Mouse (Mus musculus): ENCODE data around the gene Trim58. TPM values are rescaled to one million over a fixed set of nuclear protein-coding genes. Genes with fewer than 3 reads are reported as not detected.
A peak's percentile ranks its signal among the peaks of the same experiment; 100 is the strongest.

Gene Trim58
- polyA plus RNA-seq, 1 experiment from 2014 or later = not detected

DNA sequence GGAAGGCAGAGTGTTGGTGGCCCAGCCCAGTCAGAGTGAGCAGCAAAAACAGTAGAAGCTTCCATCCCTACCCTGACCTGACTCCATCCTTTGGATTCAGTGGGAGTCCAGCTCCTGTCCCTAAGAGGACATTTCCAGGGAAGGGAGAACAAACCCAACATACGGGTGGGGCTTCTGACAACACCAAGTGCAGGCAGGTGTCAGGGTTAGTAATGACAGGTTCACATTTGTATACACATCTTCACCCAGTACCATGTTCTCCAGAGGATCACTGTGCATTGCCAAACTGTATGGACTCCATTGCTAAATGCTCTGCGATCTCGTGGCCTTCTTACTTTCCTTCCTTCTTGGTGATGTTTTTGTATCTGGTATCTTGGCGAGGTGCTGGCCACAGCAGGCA is 24.3 kb upstream of the Trim58 start, which contains the start of gene 2210407C18Rik:
TSS of gene 2210407C18Rik (minus strand) at position 101 of the 400 bp plus-strand sequence.
- Histone ChIP-seq H3K9ac (no peak within 1 kb of the TSS), H3K27me3 (no peaks in the 10 kb centered on the region), H3K4me1 (no peaks in the 10 kb centered on the region), H3K27ac (replicated peaks) (no peak within 1 kb of the TSS), H3K9me3 (replicated peaks) (no peaks in the 10 kb centered on the region), H3K4me3 (replicated peaks) (no peak within 1 kb of the TSS), H3K36me3 (no peaks in the 10 kb centered on the region), H3K4me2 (replicated peaks) (no peak within 1 kb of the TSS)
- ATAC-seq (ENCODE audit: insufficient number of reproducible peaks, low FRiP score, low TSS enrichment, low read depth) = no peak
- WGBS = 94% methylated on average over 4 of the region's 4 CpGs

DNA sequence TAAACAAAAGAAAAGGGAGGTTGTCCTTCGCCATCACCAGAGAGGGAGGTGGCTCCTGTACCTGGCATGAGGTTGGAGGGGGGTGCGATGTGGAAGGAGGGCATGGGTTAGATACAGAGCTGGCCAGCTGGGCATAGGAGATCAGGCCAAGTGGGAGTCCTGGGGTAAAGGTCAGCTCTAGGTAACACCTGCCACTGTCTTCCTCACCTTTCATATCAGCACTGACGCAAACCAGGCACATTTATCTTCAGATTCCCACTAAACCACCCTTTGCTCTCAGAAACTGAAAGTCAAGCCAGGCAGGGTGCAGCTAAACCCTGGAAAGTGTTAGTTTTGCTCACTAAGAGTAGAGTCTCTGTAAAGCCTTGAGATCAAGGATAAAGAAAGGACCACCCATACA is 21.9 kb upstream of the Trim58 start:
- 66% methylated on average over 3 of the region's 3 CpGs for WGBS
- H3K4me3 ChIP-seq (replicated peaks) = no peak overlapping the region
- no peaks in the 10 kb centered on the region for H3K9me3 ChIP-seq (replicated peaks)
- H3K4me1 ChIP-seq = no peaks in the 10 kb centered on the region
- H3K4me2 ChIP-seq (replicated peaks) = no peak overlapping the region
- no peak for ATAC-seq (ENCODE audit: insufficient number of reproducible peaks, low FRiP score, low TSS enrichment, low read depth)
- no peaks in the 10 kb centered on the region for H3K27me3 ChIP-seq
- H3K9ac ChIP-seq = no peak overlapping the region
- no peaks in the 10 kb centered on the region for H3K36me3 ChIP-seq
- H3K27ac ChIP-seq (replicated peaks) = no peak overlapping the region

DNA sequence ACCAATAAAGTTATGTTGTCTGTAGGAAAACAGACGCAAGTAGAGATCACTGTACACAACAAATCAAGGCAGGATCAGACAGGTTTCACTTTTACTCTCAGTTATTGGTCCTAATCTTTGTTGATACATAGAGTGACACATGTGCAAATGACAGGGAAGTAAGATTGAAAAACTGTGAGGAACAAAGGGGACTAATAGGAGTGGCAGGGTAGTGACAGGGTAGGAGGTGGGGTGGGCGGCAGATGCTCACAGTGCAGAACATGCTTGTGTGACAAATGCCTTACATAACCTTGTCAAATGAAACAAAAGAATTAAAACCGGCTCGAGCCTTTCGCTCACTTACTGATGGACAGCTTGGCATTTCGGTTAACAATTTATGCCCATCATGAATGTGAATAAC is 21.5 kb upstream of the Trim58 start:
- Histone ChIP-seq H3K27me3 (no peaks in the 10 kb centered on the region), H3K9me3 (replicated peaks) (no peaks in the 10 kb centered on the region), H3K4me2 (replicated peaks) (no peak overlapping the region), H3K36me3 (no peaks in the 10 kb centered on the region), H3K9ac (no peak overlapping the region), H3K27ac (replicated peaks) (no peak overlapping the region), H3K4me1 (no peaks in the 10 kb centered on the region), H3K4me3 (replicated peaks) (no peak overlapping the region)
- no peak for ATAC-seq (ENCODE audit: insufficient number of reproducible peaks, low FRiP score, low TSS enrichment, low read depth)
- 74% methylated on average over 6 of the region's 6 CpGs for WGBS

DNA sequence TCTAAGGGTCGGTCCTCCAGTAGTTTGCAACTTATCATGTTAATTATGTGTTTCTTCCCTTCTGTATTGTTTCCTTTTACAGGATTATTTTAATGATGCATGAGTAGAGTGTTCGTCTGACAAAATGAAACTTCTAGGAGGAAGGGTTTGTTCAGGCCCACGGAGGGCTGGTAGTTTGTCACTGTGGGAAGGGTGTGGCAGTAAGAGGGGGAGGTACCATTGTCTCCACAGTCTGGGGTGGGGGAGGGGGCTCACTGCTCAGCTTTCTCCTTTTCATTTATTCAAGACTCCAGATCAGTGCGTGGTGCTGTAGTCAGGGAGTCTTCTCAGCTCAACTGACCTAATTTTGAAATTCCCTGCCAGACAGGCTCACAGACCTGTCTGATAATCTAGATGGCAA is 14.1 kb upstream of the Trim58 start:
- 61% methylated on average over 4 of the region's 4 CpGs for WGBS
- H3K9ac ChIP-seq = no peak overlapping the region
- ATAC-seq (ENCODE audit: insufficient number of reproducible peaks, low FRiP score, low TSS enrichment, low read depth) = no peak
- H3K4me2 ChIP-seq (replicated peaks) = no peak overlapping the region
- H3K36me3 ChIP-seq = no peaks in the 10 kb centered on the region
- H3K27me3 ChIP-seq = no peaks in the 10 kb centered on the region
- H3K4me1 ChIP-seq = no peaks in the 10 kb centered on the region
- H3K4me3 ChIP-seq (replicated peaks) = no peak overlapping the region
- H3K9me3 ChIP-seq (replicated peaks) = no peaks in the 10 kb centered on the region
- no peak overlapping the region for H3K27ac ChIP-seq (replicated peaks)

DNA sequence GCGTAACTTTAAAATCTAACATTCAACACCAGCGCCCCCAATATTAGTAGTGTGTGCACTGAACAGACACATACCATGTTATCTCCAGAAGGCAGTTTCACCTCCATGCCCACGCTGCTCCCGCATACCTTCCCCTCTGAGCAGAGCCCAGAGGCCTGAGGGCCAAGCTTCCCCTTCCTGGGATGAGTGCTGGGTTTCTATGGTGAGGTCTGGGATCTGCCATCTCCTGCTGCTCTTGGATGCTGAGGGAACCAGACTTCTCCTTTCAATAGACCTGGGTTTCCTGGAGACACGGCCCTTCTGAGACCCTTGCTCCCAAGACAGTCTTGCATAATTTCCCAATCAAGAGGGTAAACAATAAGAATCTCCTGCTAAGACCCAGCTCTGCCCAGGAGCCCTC is 9.9 kb upstream of the Trim58 start, which contains the start of gene Olfr323:
TSS of gene Olfr323 (minus strand) at position 101 of the 400 bp plus-strand sequence.
- no peak within 1 kb of the TSS for H3K27ac ChIP-seq (replicated peaks)
- no peaks in the 10 kb centered on the region for H3K36me3 ChIP-seq
- ATAC-seq (ENCODE audit: insufficient number of reproducible peaks, low FRiP score, low TSS enrichment, low read depth) = no peak
- WGBS = 75% methylated on average over 5 of the region's 5 CpGs
- H3K9me3 ChIP-seq (replicated peaks) = no peaks in the 10 kb centered on the region
- H3K4me1 ChIP-seq = no peaks in the 10 kb centered on the region
- no peak within 1 kb of the TSS for H3K9ac ChIP-seq
- no peak within 1 kb of the TSS for H3K4me3 ChIP-seq (replicated peaks)
- no peaks in the 10 kb centered on the region for H3K27me3 ChIP-seq
- H3K4me2 ChIP-seq (replicated peaks) = no peak within 1 kb of the TSS

DNA sequence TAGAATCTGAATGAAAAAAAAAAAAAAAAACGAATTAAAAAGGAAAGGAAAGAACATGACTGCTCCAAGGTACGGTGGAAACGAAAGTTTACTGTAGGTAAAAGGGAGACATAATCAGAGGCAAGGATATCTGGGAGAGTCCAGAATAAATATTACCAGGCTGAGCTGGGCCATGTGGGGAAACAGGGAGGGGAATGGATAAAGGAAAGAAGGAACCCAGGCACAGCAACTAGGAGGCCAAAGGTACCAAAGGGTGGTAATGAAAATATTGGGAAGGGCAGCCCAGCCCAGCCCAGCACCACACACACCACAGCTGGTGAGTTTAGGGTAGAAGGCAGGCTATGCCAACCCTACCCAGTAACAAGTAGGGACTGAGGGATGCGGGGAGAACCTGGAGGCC is 5.4 kb upstream of the Trim58 start:
- WGBS = 61% methylated on average over 4 of the region's 4 CpGs

DNA sequence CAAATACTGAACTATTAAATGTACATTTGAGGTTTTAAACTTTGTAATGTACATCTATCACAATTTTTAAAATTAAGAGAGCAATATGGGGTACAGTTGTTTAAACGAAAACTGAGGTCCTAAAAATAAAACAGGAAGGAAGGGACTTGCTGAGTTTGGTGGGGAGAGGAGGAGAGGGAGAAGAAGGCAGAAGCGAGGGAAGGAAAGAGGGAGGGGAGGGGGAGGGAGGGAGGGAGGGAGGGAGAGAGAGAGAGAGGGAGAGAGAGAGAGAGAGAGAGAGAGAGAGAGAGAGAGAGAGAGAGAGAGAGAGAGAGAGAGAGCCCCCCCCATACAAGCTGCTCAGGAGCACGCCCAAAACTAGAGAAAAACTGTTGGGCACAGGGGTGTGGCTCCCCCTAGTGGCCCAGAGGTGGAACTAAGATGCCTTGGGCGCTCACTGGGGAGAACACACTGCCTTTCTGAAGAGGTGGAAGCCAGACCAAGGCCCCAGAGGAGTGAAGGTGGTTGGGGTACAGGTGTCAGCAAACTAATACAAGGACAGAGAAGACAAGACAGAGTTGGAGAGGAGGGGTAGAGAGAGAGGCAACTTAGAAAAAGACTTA is 3.8 kb upstream of the Trim58 start:
- Histone ChIP-seq H3K27ac (replicated peaks) (no peak overlapping the region), H3K27me3 (peaks cover 30% of the 10 kb centered on the region), H3K36me3 (no peaks in the 10 kb centered on the region), H3K4me3 (replicated peaks) (no peak overlapping the region), H3K4me2 (replicated peaks) (no peak overlapping the region), H3K4me1 (peaks cover 9% of the 10 kb centered on the region), H3K9me3 (replicated peaks) (no peaks in the 10 kb centered on the region), H3K9ac (no peak overlapping the region)
- WGBS = 10% methylated on average over 3 of the region's 4 CpGs
- ATAC-seq (ENCODE audit: insufficient number of reproducible peaks, low FRiP score, low TSS enrichment, low read depth) = no peak

More for the DNA sequence above, 5.4 kb upstream of the Trim58 start:
- no peak overlapping the region for H3K9ac ChIP-seq
- H3K4me3 ChIP-seq (replicated peaks) = no peak overlapping the region
- no peaks in the 10 kb centered on the region for H3K9me3 ChIP-seq (replicated peaks)
- no peaks in the 10 kb centered on the region for H3K36me3 ChIP-seq
- no peaks in the 10 kb centered on the region for H3K4me1 ChIP-seq
- no peak for ATAC-seq (ENCODE audit: insufficient number of reproducible peaks, low FRiP score, low TSS enrichment, low read depth)
- H3K27ac ChIP-seq (replicated peaks) = no peak overlapping the region
- H3K4me2 ChIP-seq (replicated peaks) = no peak overlapping the region
- H3K27me3 ChIP-seq = peaks cover 15% of the 10 kb centered on the region; the same call in 1 of the 2 replicates

DNA sequence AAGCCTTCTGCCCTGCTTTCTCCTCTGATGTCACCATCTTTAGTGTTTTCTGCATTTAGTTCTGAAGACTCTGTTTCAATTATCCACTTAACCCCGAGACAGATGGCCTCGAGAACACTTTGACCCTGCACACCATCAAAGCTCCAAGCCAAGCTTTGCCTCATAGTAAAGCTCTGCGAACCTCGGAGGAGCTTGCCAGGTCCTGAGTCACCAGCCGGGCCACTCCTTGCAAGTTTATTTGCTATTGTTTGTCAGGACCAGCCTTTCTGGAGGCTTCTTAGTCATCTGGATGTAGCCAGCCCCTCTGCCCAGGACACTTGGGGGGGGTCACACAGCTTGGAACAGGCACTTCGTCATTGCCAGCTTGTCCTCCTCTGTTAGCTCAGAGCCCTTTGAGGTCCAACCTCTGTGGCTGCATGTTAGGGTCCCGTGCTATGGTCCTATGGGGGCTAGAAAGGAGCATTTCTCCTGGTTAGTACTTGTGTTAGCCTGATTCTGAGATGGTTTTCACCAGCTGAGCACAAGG is 2.0 kb upstream of the Trim58 start:
- Histone ChIP-seq H3K4me3 (replicated peaks) (no peak overlapping the region), H3K36me3 (no peaks in the 10 kb centered on the region), H3K27ac (replicated peaks) (no peak overlapping the region), H3K27me3 (peaks cover 33% of the 10 kb centered on the region), H3K9me3 (replicated peaks) (no peaks in the 10 kb centered on the region), H3K4me2 (replicated peaks) (no peak overlapping the region), H3K4me1 (peaks cover 9% of the 10 kb centered on the region), H3K9ac (no peak overlapping the region)
- ATAC-seq (ENCODE audit: insufficient number of reproducible peaks, low FRiP score, low TSS enrichment, low read depth) = no peak
- 36% methylated on average over 7 of the region's 7 CpGs for WGBS

DNA sequence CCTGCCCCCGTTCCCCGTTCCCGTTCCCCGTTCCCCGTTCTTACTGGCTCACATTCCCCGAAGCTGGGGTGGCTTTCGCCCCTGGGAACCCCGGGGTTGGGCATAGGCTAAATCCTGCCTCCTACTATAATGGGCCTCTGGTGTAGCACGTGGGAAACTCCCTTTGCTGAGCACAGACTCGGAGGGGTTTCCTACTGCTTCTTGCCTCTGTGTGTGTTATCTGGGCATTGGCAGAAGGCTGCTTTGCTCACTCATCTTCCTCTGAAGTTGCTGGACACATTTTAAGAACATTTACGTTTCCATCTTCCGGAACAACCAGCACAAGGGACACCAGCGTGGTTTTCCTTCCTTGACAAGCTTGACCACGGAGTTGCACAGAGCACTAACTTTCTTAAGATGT is 792 bp downstream of the Trim58 start:
- no peak overlapping the region for H3K27ac ChIP-seq (replicated peaks)
- WGBS = 25% methylated on average over 14 of the region's 14 CpGs
- no peaks in the 10 kb centered on the region for H3K36me3 ChIP-seq
- H3K27me3 ChIP-seq = peaks cover 33% of the 10 kb centered on the region
- H3K4me1 ChIP-seq = peaks cover 9% of the 10 kb centered on the region
- peak overlapping the region; percentile 59; the same call in 1 of the 2 replicates for H3K4me2 ChIP-seq (replicated peaks)
- no peak for ATAC-seq (ENCODE audit: insufficient number of reproducible peaks, low FRiP score, low TSS enrichment, low read depth)
- no peak overlapping the region for H3K4me3 ChIP-seq (replicated peaks)
- no peak overlapping the region for H3K9ac ChIP-seq
- no peaks in the 10 kb centered on the region for H3K9me3 ChIP-seq (replicated peaks)

DNA sequence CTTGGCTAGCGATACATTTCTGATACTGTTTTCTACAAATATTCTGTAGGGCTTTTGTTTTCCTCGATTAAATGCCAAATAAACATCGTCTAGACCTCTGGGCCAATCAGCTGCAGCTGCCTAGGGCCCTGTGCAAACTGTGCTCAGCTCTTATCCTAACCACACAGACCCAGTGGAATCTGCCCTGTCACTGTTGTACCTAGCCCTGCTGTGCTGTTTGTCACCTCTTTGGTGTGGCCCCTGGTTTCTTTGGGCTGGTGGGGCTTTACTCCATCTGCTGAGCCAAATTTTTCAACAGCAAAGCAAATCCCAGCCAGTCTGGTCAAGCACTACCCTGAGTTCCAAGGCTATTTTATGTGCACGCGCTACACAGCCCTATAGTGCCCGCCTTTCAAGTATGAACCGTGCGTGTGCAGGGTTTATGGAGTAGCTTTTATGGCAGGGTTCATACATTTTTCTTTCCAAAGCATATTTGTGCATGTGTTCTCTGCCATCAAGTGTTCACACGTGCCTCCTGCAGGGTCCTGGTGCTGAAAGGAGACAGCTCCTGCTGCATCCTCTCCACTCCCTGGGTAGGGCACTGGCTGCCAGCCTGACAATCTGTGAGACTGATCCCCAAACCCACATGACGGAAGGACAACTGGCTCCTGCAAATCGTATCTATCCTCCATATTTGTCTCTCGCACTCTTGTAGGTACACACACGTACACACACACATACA is 1.5 kb downstream of the Trim58 start:
- Histone ChIP-seq H3K4me1 (peaks cover 9% of the 10 kb centered on the region), H3K9ac (no peak overlapping the region), H3K27ac (replicated peaks) (no peak overlapping the region), H3K27me3 (peaks cover 33% of the 10 kb centered on the region), H3K36me3 (no peaks in the 10 kb centered on the region), H3K9me3 (replicated peaks) (no peaks in the 10 kb centered on the region), H3K4me2 (replicated peaks) (no peak overlapping the region), H3K4me3 (replicated peaks) (no peak overlapping the region)
- ATAC-seq (ENCODE audit: insufficient number of reproducible peaks, low FRiP score, low TSS enrichment, low read depth) = no peak
- WGBS = 83% methylated on average over 13 of the region's 13 CpGs

DNA sequence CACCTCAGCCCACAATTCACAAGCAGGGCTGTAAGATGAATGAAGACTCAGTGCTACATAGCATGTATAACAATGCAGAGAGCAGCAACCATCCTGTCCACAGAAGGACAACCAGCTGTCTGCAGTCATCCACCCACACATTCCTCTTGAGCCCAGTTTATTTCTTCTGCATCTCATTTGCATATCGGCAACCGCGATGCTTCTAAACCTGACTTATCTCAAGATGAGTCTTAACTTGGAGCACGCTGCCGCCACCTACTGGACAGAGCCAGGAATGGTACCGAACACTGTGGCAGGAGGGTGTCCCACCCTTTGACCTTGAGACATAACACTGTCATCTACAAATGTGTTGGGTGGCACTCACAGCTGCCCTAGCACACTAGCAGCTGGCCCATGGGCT is 3.1 kb downstream of the Trim58 start:
- Histone ChIP-seq H3K27ac (replicated peaks) (no peak overlapping the region), H3K36me3 (no peaks in the 10 kb centered on the region), H3K4me2 (replicated peaks) (no peak overlapping the region), H3K4me1 (peaks cover 9% of the 10 kb centered on the region), H3K27me3 (peaks cover 26% of the 10 kb centered on the region), H3K9me3 (replicated peaks) (no peaks in the 10 kb centered on the region), H3K9ac (no peak overlapping the region), H3K4me3 (replicated peaks) (no peak overlapping the region)
- 30% methylated on average over 6 of the region's 6 CpGs for WGBS
- no peak for ATAC-seq (ENCODE audit: insufficient number of reproducible peaks, low FRiP score, low TSS enrichment, low read depth)
